Mouse (Mus musculus) hindbrain, embryonic 10.5 days (tissue): ENCODE measurements around the gene Ephb4. TPM values are rescaled to one million over a fixed set of nuclear protein-coding genes. Genes with fewer than 3 reads are reported as not detected.

ENCODE experiments used
- polyA plus RNA-seq: library from polyadenylated mRNA; unstranded; fragments of >200 nt; fragmentation: Nextera tagmentation; extraction: Ambion mirVana; gene quantifications from 2 replicates; pipeline ENCODE4 v1.2.1, GENCODE M21; 2016

The Ephb4 gene
- polyA plus RNA-seq, 1 experiment from 2014 or later = 29.7 TPM

Other genes starting within 250 kb of the Ephb4 start
- 5.2 and 5.4 TPM in 2 replicates for gene Trim56, start 233.9 kb upstream of the Ephb4 start, polyA plus RNA-seq
- not detected in 2 replicates for gene Muc3, start 200.8 kb upstream of the Ephb4 start, polyA plus RNA-seq
- gene Muc3a, start 137.7 kb upstream of the Ephb4 start, polyA plus RNA-seq = 0.13 TPM in 1 of 2 replicates, not detected in the other
- 5.9 and 7.1 TPM in 2 replicates for gene Ache, start 62.6 kb upstream of the Ephb4 start, polyA plus RNA-seq
- 10.6 and 12.2 TPM in 2 replicates for gene Ufsp1, start 55.5 kb upstream of the Ephb4 start, polyA plus RNA-seq
- gene Srrt, start 42.4 kb upstream of the Ephb4 start, polyA plus RNA-seq = 175 and 186 TPM in 2 replicates
- gene Trip6, start 35.7 kb upstream of the Ephb4 start, polyA plus RNA-seq = 53.9 and 57.2 TPM in 2 replicates
- gene Slc12a9, start 16.5 kb upstream of the Ephb4 start, polyA plus RNA-seq = 14.2 and 17.2 TPM in 2 replicates
- gene Zan, start 127.0 kb downstream of the Ephb4 start, polyA plus RNA-seq = 0.05 and 0.13 TPM in 2 replicates
- gene Pop7, start 152.4 kb downstream of the Ephb4 start, polyA plus RNA-seq = 56.1 and 70.9 TPM in 2 replicates
- 14.7 and 14.9 TPM in 2 replicates for gene Gigyf1, start 168.4 kb downstream of the Ephb4 start, polyA plus RNA-seq
- 1.3 and 4.5 TPM in 2 replicates for gene Epo, start 183.1 kb downstream of the Ephb4 start, polyA plus RNA-seq
- gene Gnb2, start 183.4 kb downstream of the Ephb4 start, polyA plus RNA-seq = 387 and 460 TPM in 2 replicates
- gene Actl6b, start 203.4 kb downstream of the Ephb4 start, polyA plus RNA-seq = 10.3 and 47.6 TPM in 2 replicates
- gene Tfr2, start 219.7 kb downstream of the Ephb4 start, polyA plus RNA-seq = 1.7 and 4.9 TPM in 2 replicates